Mouse (Mus musculus): Measurements from ENCODE around the gene Nid2.

- TF ChIP-seq CTCF (IDR thresholded peaks at IDR 0.05; ENCODE audit: insufficient read depth, low read length) (no peak), POLR2A (IDR thresholded peaks at IDR 0.05; ENCODE audit: borderline replicate concordance, extremely low read depth, low read depth, low read length) (no peak)
These were observed 24.4 kb downstream of the Nid2 start for GRCm38 (mm10) chr14:19775491-19775890.

Measured in lung, adult 2 months (tissue).